Mouse (Mus musculus) lung, postnatal 25 days (tissue): ENCODE measurements around the gene Faap20.

ENCODE experiments used
- DNase-seq: peaks from one replicate; pipeline ENCODE4 v3.0.0; 2022; ENCODE audit warnings: low spot score

Faap20 gene

GRCm38 (mm10) chr4:155286090-155286489, 36.5 kb downstream of the Faap20 start:
- DNase-seq: no peak

GRCm38 (mm10) chr4:155287713-155288112, 38.1 kb downstream of the Faap20 start:
- no peak for DNase-seq

- DNase-seq: no peak
These were observed 39.0 kb downstream of the Faap20 start for GRCm38 (mm10) chr4:155288586-155288985.

- no peak for DNase-seq
These were observed 40.4 kb downstream of the Faap20 start for GRCm38 (mm10) chr4:155290045-155290444.

DNA sequence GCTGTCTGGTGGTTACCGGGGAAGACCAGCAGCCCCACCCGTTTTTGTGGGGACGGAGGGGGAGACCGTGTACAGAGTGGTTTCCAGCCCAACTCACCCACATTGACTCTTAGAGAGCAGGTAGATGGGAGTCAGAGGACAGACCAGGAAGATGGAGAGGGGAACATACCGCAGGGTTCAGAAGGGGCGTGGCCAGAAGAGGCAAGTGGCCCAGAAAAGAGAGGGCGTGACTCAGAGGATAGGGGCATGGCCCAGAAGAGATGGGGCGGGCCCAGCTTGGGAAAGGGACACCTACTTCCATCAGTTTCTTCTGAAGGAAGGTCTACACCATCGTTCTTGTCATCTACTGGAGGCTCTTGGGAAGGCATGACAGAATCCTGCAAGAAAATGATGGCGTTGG, 43.3 kb downstream of the Faap20 start:
- no peak for DNase-seq

GRCm38 (mm10) chr4:155294381-155294780, 44.8 kb downstream of the Faap20 start:
- no peak for DNase-seq

GRCm38 (mm10) chr4:155295026-155295590, 45.5 kb downstream of the Faap20 start:
- DNase-seq: no peak

DNA sequence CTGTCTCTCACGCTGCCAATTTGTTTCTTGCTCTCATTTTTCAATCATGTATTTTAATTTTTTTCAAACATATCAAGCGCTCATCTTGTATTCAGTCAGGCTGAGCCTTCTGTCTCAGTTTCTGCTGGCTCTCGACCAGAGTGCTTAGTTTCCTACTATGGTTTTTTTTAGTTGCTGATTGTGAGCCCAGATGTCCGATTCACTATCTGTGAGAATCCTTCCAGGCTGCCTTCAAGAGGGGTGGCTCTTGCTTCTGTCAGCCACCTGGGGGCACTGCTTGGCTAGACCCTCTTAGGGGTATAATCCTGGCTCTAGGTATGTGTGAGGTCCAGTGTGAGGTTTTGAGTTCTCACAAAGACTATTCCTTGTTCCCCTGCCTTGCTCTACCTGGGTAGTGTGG, 46.4 kb downstream of the Faap20 start:
- DNase-seq: no peak

- DNase-seq: no peak
These were observed 47.5 kb downstream of the Faap20 start for GRCm38 (mm10) chr4:155297057-155297456.

GRCm38 (mm10) chr4:155298826-155299225, 49.2 kb downstream of the Faap20 start:
- DNase-seq: no peak

DNA sequence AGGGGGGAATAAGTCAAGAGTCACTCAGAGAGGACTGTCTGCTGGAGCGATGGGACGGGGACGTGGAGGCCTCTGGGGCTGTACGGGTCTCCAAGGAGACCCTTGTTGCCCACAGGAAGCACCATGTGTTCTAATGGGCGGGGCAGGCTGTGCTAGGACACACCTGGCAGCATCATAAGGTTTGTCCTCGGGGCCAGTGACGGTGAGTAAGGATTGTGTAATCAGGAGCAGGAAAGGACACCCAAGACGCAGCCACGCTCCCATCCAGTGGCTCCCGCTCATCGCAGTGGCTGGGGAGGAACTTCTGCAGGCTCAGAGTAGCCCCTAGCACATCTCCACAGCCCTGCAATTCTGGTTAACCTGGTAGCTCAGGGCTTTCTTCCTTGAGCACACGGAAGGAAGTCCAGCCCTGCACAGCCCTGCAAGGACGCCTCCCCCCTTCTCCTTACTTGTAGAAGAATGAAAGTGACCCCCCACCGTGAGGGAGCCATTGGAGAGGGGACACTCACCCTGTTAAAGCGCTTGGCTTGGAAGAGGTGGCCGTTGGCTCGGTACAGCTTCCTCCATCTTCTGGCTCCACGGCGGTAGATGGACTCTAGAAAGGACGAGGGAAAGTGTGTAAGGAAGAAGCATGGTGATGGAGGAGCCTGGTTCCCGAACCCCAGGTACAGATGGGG, 51.0 kb downstream of the Faap20 start:
- DNase-seq: no peak

- no peak for DNase-seq
These were observed 51.5 kb downstream of the Faap20 start for GRCm38 (mm10) chr4:155301098-155301447.

DNA sequence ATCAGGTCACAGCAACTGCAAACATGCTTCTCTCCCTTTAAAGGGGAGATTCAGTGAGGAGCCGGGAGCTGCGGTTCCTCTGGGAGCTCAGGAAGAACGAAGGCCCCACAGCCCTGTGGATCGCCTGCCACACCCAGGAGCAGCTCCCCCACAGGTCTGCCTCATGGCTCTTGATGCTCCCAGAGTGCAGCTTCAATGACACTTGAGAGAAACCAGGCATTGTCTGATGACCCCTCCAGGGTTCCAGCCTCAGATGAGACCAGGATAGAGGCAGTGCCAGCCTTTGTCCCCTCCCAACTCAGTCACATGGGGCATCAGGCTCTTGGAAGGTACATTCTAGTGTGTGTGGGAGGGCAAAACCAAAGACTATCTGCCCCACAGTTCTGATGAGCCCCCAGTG, 52.4 kb downstream of the Faap20 start:
- no peak for DNase-seq

DNA sequence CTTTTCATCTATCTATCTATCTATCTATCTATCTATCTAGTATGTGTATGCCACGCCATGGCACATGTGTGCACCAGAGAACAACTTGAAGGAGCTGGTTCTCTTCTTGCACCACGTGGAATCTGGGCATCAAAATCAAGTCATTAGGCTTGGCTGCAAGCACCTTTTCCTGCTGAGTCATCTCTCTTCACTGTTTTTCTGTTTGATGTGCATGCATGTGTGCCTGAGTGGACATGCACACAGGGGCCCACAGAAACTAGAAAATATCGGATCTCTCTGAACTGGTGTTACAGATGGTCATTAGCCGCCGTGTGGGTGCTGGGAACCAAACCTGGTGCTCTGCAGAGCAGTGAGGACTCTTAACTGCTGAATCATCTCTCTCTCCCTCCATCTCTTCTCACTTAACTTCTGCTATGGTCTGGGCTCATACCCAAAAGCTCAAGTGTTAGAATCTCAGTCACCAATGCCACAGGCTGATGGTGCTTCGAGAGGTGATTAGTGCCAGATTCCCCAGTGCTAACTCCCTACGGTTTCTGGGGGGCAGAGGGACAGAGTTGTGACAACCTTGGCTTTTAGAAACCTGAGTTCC, 55.0 kb downstream of the Faap20 start:
- DNase-seq: no peak

- DNase-seq: no peak
These were observed 56.0 kb downstream of the Faap20 start for GRCm38 (mm10) chr4:155305531-155306031.
